Mouse (Mus musculus) heart, adult 9 months (tissue): ENCODE measurements around the gene Ttyh3.

ENCODE experiments used
- DNase-seq, 2 experiments: peaks; one replicate each; pipeline ENCODE4 v3.0.0; 2022; ENCODE audit warnings: low spot score in 2 of 2

Ttyh3 gene

GRCm38 (mm10) chr5:140609511-140610272, 39.1 kb downstream of the Ttyh3 start:
- peak; percentile 39 to 49 for DNase-seq

- no peak for DNase-seq
Observed at GRCm38 (mm10) chr5:140608634-140609015, 40.2 kb downstream of the Ttyh3 start.

GRCm38 (mm10) chr5:140607836-140608633, 40.8 kb downstream of the Ttyh3 start:
- peak in 1 of 2 experiments; percentile 41 for DNase-seq

- peak; percentile 94 to 96 for DNase-seq
Observed at GRCm38 (mm10) chr5:140607001-140607835, 41.6 kb downstream of the Ttyh3 start, which contains the start of gene Lfng. Lfng (plus strand) TSS chr5:140607320.

- peak in 1 of 2 experiments; percentile 41 for DNase-seq
Observed at GRCm38 (mm10) chr5:140606386-140606785, 42.4 kb downstream of the Ttyh3 start.

- DNase-seq = no peak
Observed at GRCm38 (mm10) chr5:140605228-140605627, 43.6 kb downstream of the Ttyh3 start.

- no peak for DNase-seq
Observed at GRCm38 (mm10) chr5:140604386-140604785, 44.4 kb downstream of the Ttyh3 start.

- no peak for DNase-seq
Observed at GRCm38 (mm10) chr5:140602540-140602939, 46.3 kb downstream of the Ttyh3 start.

- no peak for DNase-seq
Observed at GRCm38 (mm10) chr5:140601712-140602111, 47.1 kb downstream of the Ttyh3 start.

GRCm38 (mm10) chr5:140599939-140600338, 48.9 kb downstream of the Ttyh3 start:
- no peak for DNase-seq

GRCm38 (mm10) chr5:140597787-140598186, 51.0 kb downstream of the Ttyh3 start:
- no peak for DNase-seq

- DNase-seq = peak; percentile 45 to 73
Observed at GRCm38 (mm10) chr5:140596927-140597588, 51.8 kb downstream of the Ttyh3 start.

GRCm38 (mm10) chr5:140596426-140596825, 52.4 kb downstream of the Ttyh3 start:
- DNase-seq = no peak

- DNase-seq = no peak
Observed at GRCm38 (mm10) chr5:140594846-140595245, 54.0 kb downstream of the Ttyh3 start.

GRCm38 (mm10) chr5:140589082-140589774, 59.6 kb downstream of the Ttyh3 start:
- DNase-seq = no peak

GRCm38 (mm10) chr5:140583732-140584368, 65.0 kb downstream of the Ttyh3 start:
- DNase-seq = no peak

- DNase-seq = no peak
Observed at GRCm38 (mm10) chr5:140582995-140583731, 65.7 kb downstream of the Ttyh3 start.

- no peak for DNase-seq
Observed at GRCm38 (mm10) chr5:140581569-140581968, 67.3 kb downstream of the Ttyh3 start.

GRCm38 (mm10) chr5:140579771-140580170, 69.1 kb downstream of the Ttyh3 start:
- DNase-seq = no peak

GRCm38 (mm10) chr5:140579221-140579620, 69.6 kb downstream of the Ttyh3 start:
- no peak for DNase-seq
